Mouse (Mus musculus) lung, postnatal 0 days (tissue): Measurements from ENCODE around the gene Ankfn1.

Experiments
- CTCF ChIP-seq: IDR thresholded peaks from 2 replicates; pipeline ENCODE4 v1.5.1; 2016; ENCODE audit warnings: antibody characterized with exemption, mild to moderate bottlenecking
- EP300 ChIP-seq: IDR thresholded peaks from 2 replicates; pipeline ENCODE4 v1.6.1; 2016; ENCODE audit warnings: antibody characterized with exemption, mild to moderate bottlenecking, control low read depth

- TF ChIP-seq CTCF (no peak), EP300 (peak; percentile 94)
Observed at GRCm38 (mm10) chr11:89818594-89818993, 41.1 kb upstream of the Ankfn1 start.
